Mouse (Mus musculus): Measurements from ENCODE around the gene Dmxl2. TPM values are rescaled to one million over a fixed set of nuclear protein-coding genes. Genes with fewer than 3 reads are reported as not detected.

Gene Dmxl2
- 10 to 100 TPM; 21.2 to 24.5 TPM for total RNA-seq (2021)

GRCm38 (mm10) chr9:54501453-54502110, at the start of gene Dmxl2:
Dmxl2 (minus strand) TSS chr9:54501626.
- peak; percentile 94 for DNase-seq

GRCm38 (mm10) chr9:54549433-54549832, 48.0 kb upstream of the Dmxl2 start:
- DNase-seq, result no peak

GRCm38 (mm10) chr9:54547536-54547935, 46.1 kb upstream of the Dmxl2 start:
- DNase-seq, result peak; percentile 71

- no peak for DNase-seq
Measured at GRCm38 (mm10) chr9:54544954-54545315, 43.5 kb upstream of the Dmxl2 start.

DNA sequence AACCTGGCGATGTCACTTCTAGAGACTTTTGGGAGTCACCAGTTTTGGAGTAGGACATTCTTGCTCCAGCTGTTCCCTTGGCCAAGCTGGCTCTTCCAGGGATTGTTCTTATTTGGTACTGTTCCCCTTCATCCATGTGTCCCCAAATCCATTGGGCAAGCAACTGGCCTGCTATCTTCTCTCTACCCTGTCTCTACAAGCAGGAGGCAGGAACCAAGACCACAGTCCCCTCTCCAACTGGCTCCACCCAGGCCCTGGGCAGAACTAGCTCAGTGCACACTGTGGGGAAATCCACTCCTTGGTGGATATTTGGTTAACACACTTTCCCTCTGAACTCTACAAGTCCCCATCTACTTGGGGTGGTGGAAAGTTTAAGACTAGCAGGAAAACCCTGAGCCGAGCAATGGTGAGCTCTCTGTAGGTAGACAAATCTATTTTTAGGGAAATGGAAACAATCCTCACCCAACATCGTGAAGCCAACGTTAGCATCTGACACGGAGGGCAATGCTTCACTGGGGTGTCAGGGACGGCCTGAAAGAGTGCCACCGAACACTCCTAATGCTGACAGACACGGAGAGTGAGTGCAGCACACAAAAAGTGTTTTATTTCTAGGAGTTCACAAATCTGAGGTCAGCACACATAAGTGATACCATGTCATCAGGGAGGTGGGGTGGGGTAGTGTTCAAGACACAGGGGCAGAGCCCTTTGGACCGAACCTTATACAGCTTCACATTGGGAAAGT, 43.0 kb upstream of the Dmxl2 start:
- no peak for DNase-seq

GRCm38 (mm10) chr9:54540801-54541200, 39.4 kb upstream of the Dmxl2 start:
- no peak for DNase-seq

DNA sequence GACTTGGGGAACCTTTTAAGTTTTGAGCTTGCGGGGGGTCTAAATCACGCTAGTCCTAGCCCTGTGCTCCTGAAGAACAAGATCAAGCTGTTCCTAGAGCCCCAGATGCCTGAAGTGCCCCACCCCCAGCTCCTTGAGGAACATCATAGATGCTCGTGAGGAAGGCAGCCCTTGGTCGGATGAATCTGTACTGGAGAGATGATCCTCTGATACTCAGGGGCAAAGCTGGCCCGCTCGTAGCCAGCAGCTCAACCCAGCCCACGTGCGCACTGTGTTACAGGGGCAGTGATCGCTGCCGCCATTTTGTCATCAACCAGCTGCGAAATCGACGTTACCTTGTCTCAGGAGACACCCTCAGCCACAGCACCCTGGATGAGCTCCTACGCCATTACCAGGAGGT, 37.3 kb upstream of the Dmxl2 start, which contains the start of gene Sh2d7:
TSS of gene Sh2d7 (plus strand) at position 301 of the 400 bp plus-strand sequence.
- no peak for DNase-seq

GRCm38 (mm10) chr9:54538244-54538643, 36.8 kb upstream of the Dmxl2 start:
- DNase-seq, result no peak

- no peak for DNase-seq
Measured at GRCm38 (mm10) chr9:54537480-54537879, 36.1 kb upstream of the Dmxl2 start.

DNA sequence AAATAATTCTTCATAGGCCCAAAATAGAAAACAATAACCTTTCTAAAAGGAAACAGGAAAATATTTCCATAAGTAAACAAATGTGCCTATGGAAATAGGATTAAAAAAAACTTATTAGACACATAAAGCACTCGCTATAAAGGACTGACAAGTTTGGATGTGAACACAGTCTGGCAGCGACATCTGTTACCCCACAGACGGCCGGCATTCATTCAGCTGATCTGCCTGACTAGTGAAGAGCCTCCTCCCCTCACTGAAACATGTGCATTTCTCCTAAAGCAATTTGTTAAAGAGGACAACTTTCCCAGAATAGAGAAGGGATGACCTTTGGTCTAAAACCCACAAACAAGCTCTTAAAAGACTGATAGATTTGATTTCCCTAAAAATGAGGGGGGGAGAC, 35.6 kb upstream of the Dmxl2 start:
- no peak for DNase-seq

GRCm38 (mm10) chr9:54536236-54536635, 34.8 kb upstream of the Dmxl2 start:
- peak; percentile 28 for DNase-seq

DNA sequence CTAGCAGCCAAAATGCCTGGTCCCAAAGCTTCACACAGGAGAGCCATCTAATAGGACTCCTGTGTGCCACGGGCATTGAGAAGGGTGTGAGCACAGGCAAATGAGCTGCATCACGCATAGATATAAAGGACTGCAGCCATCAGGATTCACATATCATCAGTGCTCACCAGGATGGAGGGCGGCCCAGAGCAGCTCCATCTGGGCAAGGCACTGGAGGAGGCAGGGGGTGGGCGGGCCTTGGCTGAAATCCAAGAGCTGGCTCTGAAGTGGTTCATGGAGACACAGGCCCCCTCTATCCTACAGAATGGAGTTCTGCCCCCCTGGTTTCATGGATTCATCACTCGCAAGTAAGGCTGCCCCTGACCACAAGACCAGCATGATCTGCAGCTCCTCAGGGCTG, 32.5 kb upstream of the Dmxl2 start:
- DNase-seq, result peak; percentile 42

DNA sequence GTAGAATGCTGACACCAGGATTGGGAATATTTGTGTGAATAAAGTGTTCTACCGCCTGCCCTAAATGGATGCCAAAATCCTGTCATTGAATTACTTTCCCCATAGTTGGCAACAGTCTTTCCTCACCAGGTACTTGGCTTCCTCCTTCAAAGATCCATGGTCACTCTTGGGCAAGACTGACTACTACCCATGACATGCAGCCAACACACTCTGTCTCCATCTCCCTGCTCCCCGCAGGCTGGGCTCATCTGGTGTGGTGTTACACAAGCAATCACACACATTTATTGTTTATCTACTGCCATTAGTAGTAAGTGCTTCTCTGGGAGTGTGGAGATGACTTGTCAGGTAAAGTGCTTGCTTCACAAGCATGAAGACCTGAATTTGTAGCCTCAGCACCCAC, 31.5 kb upstream of the Dmxl2 start:
- no peak for DNase-seq

- DNase-seq, result no peak
Measured at GRCm38 (mm10) chr9:54531421-54531820, 30.0 kb upstream of the Dmxl2 start.

DNA sequence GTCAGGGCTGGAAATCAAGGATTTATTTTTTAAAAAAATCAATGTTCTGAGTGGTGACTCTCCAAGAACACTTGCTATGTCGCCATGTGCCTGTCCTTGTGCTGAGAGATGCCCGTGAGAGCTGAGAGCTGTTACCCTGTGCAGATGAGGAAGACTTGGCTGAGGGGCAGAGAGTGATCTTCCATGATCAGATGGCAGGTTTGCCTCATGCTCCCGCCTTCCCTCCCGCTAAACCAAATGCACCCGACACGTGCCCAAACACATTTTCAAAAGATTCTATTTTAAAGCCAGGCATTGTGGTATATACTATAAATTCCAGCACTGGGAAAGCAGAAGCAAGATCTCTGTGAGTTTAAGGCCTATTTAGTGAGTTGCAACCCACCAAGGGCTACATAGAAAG, 29.4 kb upstream of the Dmxl2 start:
- no peak for DNase-seq

DNA sequence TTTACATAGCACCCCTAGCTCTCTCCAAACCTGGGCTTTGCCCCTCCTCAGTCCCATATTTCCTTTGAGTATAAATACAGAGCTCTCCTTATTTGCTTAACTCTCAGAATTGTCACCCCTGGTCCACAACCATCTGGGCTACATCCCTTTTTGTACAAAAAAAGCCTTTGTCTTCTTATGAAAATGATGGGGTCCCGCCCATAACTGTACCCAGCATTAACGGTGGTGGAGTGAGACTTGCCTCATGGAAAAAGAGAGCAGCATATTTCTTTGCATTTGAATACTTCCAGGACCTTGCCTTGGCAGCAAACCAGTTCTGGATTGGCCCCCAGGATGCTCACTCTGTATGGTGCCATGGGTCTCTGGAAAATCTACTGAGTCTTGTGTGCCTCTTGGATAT, 28.5 kb upstream of the Dmxl2 start:
- no peak for DNase-seq

DNA sequence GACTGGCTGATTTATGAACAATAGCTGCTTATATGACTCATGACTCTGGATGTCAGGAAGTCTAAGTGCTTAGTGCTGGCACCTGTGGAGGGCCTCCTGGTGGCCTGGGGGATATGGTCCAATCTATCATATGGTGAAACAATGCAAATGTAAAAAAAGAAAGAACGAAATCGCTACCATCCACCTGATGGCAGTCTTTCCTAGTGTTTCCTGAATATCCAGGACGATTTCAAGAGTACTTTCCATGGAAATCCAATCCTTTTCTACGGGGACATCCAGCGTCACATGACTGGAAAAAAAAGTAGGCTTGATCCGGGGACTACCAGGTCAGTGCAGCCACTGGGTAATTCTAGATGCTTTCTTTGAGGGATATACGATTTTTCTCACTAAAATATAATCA, 26.3 kb upstream of the Dmxl2 start:
- no peak for DNase-seq

DNA sequence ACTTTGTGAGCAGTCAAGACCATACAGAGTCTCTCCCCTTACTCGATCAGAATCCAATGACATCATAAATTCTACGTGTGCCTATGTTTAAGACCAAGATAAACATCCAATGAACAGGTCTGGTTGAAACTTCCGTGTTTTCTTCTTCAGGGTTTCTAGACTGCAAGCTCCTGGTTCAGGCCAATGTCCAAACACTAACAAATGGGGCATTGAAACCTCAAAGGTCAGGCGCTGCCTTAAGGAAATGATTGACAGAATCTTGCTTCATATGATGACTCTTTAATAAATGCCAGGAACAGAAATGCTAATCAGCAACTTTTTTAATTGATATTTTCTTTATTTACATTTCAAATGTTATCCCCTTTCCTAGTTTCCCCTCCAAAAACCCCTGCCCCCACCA, 18.9 kb upstream of the Dmxl2 start:
- DNase-seq, result no peak

DNA sequence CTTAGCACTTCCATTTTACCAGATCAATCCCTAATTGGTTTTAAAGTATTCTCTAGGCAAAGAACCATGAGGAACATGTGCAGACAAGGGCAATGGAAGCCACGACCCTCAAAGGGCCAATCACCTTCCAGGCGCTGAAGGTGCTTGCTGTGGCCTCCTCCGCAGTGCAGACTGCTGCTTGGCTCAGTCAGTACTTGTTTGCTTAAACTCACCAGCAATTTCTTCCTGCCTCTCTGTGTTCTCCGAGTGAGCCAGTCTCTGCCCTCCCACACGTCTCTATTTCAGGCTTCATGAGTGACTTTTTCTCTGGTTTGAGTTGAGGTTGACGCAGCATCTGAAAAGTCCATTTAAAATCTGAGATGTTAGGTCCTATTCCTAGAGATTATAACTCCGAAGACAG, 17.5 kb upstream of the Dmxl2 start:
- DNase-seq, result no peak

GRCm38 (mm10) chr9:54515991-54516390, 14.6 kb upstream of the Dmxl2 start:
- no peak for DNase-seq

DNA sequence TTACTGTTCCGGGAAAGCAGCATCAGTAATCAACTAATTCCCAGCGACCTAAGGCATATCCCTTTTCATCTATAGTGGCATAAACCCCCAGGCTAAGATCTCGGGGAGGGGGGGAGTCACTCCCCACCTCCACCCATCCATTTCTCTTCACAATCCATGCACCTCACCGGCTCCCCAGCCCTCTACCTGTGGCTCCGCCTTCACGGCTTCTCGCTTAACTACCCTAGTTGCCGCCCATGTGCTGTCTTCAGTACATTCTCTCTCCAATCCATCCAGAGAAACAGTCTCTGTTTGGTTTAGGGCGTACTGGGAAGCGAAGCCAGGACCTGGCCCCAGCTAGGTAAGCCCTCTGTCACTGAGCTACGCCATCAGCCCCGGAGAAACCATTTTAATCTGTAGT, 1.4 kb upstream of the Dmxl2 start:
- no peak for DNase-seq

DNA sequence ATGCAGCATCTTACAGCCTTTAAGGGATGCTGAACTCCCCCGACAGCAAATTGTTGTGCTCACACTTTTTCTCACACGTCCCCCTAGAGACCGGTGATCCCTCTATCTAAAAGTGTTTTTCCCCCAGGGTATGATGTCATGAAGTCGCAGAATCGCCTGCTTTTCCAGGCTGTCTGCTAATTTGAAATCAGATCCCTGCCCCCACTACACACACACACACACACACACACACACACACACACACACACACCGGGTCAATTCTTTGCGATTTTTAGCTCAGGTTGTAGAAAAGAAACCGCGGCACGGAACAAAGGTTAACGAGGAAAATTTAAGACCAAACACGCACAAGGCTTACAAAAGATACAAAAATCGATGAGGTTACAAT, 677 bp upstream of the Dmxl2 start:
- no peak for DNase-seq

DNA sequence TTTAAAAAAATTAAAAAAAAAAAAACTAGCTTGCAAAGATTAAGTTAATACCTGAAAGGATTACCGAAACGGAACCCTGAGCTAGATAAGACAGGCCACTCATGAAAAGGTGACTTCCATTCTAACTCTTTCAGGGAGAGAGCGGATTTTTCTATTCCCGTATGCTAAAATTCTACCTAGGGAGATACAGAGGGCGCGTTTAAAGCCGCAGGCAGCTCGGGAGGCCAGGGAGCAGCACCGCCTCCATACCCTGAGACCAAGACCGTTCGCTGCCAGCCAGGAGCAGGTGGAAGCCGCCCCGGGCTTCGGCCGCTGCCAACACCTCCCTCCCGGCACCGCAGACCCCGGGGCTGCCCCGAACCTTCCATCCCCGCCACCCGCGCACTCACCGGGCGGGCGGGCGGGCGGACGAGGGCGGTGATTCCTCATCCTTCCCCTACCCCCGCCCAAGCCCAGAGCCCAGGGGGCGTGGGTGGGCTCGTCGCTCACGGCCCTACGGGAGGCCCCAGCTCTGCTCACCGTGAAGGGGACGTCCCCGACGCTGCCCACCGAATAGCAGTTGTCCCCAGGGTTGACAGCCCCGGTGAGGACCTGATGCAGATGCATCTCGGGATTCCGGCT, 484 bp downstream of the Dmxl2 start:
- peak; percentile 50 for DNase-seq

DNA sequence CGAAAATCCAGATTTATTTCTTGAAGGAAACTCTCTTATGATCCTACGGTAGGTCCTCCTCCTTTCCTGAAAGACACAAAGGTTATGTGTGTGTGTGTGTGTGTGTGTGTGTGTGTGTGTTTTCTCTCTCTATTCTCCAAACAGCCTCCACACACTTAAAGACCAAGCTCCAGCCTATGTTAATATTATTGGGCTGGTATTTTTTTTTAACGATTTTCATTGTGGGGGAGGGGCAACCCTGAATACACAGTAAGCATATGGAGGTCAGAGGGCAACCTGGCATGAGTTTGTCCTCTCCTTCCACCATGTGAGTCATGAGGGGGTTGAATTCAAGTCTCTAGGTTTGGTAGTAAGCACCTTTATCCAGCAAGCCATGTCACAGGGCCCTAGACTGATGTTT, 1.6 kb downstream of the Dmxl2 start:
- DNase-seq, result no peak

Measured in heart, postnatal 4 days (tissue).